Mouse (Mus musculus) liver, embryonic 14.5 days (tissue): ENCODE data around the gene Alg14. TPM values are rescaled to one million over a fixed set of nuclear protein-coding genes. Genes with fewer than 3 reads are reported as not detected.

Experiments used
- ATAC-seq: fragments of 200-750 bp; cut with Nextera tagmentation; 2 replicates; pipeline ENCODE4 v1.8.0; 2017; ENCODE audit warnings: moderate number of reproducible peaks, mild to moderate bottlenecking, moderate library complexity; ENCODE audit not compliant: insufficient read depth
- DNase-seq, 3 experiments: peaks; one replicate each; pipeline ENCODE4 v3.0.0-alpha.2; 2012 to 2013; ENCODE audit warnings: low read depth in 3 of 3, low spot score in 3 of 3
- H3K27ac ChIP-seq: fragments of 300-500 bp; sonication (generic); 2 replicates; pipeline ENCODE4 v1.5.1; 2014; ENCODE audit warnings: moderate library complexity, mild to moderate bottlenecking, control low read depth, inconsistent platforms
- H3K27me3 ChIP-seq: fragments of 300-500 bp; sonication (generic); 2 replicates; pipeline ENCODE4 v1.6.1; 2014; ENCODE audit warnings: mild to moderate bottlenecking, low read length, moderate library complexity; ENCODE audit not compliant: control insufficient read depth, insufficient read depth
- H3K36me3 ChIP-seq: fragments of 300-500 bp; sonication (generic); replicated peaks from 2 replicates; pipeline ENCODE4 v1.6.1; 2014; ENCODE audit warnings: low read depth; ENCODE audit not compliant: control insufficient read depth, insufficient read depth
- H3K4me1 ChIP-seq, 2 experiments: fragments of 200-500 bp in 1 of 2; fragments of 300-500 bp in 1 of 2; sonication (generic) in 1 of 2; replicated peaks; 2 replicates each; pipeline ENCODE4 v1.6.1; 2012 to 2014; ENCODE audit warnings: antibody characterized with exemption in 1 of 2, inconsistent platforms in 1 of 2, low read length in 1 of 2; ENCODE audit not compliant: control insufficient read depth in 2 of 2, insufficient read depth in 2 of 2
- H3K4me2 ChIP-seq: fragments of 300-500 bp; sonication (generic); 2 replicates; pipeline ENCODE4 v1.6.1; 2014; ENCODE audit warnings: low read depth, mild to moderate bottlenecking, control low read depth, moderate library complexity
- H3K4me3 ChIP-seq, 2 experiments: fragments of 200-500 bp in 1 of 2; fragments of 300-500 bp in 1 of 2; sonication (generic) in 1 of 2; 2 replicates each; pipeline ENCODE4 v1.5.1; 2012 to 2014; ENCODE audit warnings: low read depth in 2 of 2, low read length in 2 of 2, mild to moderate bottlenecking in 2 of 2, control low read depth in 1 of 2, inconsistent platforms in 1 of 2, moderate library complexity in 1 of 2; ENCODE audit not compliant: insufficient read depth in 1 of 2
- H3K9ac ChIP-seq: fragments of 300-500 bp; sonication (generic); replicated peaks from 2 replicates; pipeline ENCODE4 v1.6.1; 2014; ENCODE audit warnings: mild to moderate bottlenecking, control low read depth, moderate library complexity
- H3K9me3 ChIP-seq: fragments of 300-500 bp; sonication (generic); 2 replicates; pipeline ENCODE4 v1.6.1; 2016; ENCODE audit warnings: low read length, mixed read lengths; ENCODE audit not compliant: control insufficient read depth
- CTCF ChIP-seq: IDR thresholded peaks from 2 replicates; pipeline ENCODE4 v1.5.1; 2016; ENCODE audit warnings: antibody characterized with exemption, low read depth, control low read depth
- EP300 ChIP-seq: IDR thresholded peaks from 2 replicates; pipeline ENCODE4 v1.6.1; 2016; ENCODE audit warnings: antibody characterized with exemption, low read depth
- WGBS: fragments of 180-500 bp; shearing (Covaris S2); extraction: QIAGEN DNeasy Blood & Tissue Kit; methylation state at CpG from one replicate; pipeline ENCODE4 v1.1.7; 2014; ENCODE audit not compliant: insufficient replicate concordance; 5-methylcytosine and 5-hydroxymethylcytosine counted together
- polyA plus RNA-seq, 2 experiments: library from polyadenylated mRNA; depleted of rRNA in 1 of 2; stranded (reverse) in 1 of 2; unstranded in 1 of 2; fragments of >200 nt; fragmentation: Nextera tagmentation in 1 of 2; extraction: Ambion mirVana in 1 of 2; gene quantifications; 2 replicates each; pipeline versions ENCODE4 v1.2.1 to v1.2.3; 2012 to 2014

The Alg14 gene
- polyA plus RNA-seq, 2 experiments, result 6.5 to 18.8 TPM

GRCm38 (mm10) chr3:121354281-121354680, 62.7 kb downstream of the Alg14 start:
- H3K9ac ChIP-seq, result no peak overlapping the region
- peaks cover 0 to 3% of the 10 kb centered on the region in 2 experiments; a peak in 1 of 4 replicates for H3K4me1 ChIP-seq
- H3K36me3 ChIP-seq, result no peaks in the 10 kb centered on the region
- H3K27ac ChIP-seq, result no peak overlapping the region
- DNase-seq (no peak), ATAC-seq (no peak)
- TF ChIP-seq EP300 (no peak), CTCF (no peak)
- H3K9me3 ChIP-seq, result no peaks in the 10 kb centered on the region
- H3K4me2 ChIP-seq, result no peak overlapping the region
- H3K4me3 ChIP-seq, result no peak overlapping the region
- no peaks in the 10 kb centered on the region for H3K27me3 ChIP-seq
- whole genome bisulfite sequencing, result 49% methylated on average over 9 of the region's 9 CpGs

- H3K9me3 ChIP-seq, result no peaks in the 10 kb centered on the region
- ATAC-seq, result no peak
- H3K4me2 ChIP-seq, result no peak overlapping the region
- WGBS, result 70% methylated on average over 18 of the region's 18 CpGs
- no peak for DNase-seq
- no peaks in the 10 kb centered on the region for H3K36me3 ChIP-seq
- no peak overlapping the region for H3K4me3 ChIP-seq
- H3K27me3 ChIP-seq, result no peaks in the 10 kb centered on the region
- TF ChIP-seq EP300, result no peak
- no peak overlapping the region for H3K9ac ChIP-seq
- peaks cover 0 to 3% of the 10 kb centered on the region in 2 experiments; a peak in 1 of 4 replicates for H3K4me1 ChIP-seq
- no peak overlapping the region for H3K27ac ChIP-seq
Measured at GRCm38 (mm10) chr3:121354861-121355470, 63.4 kb downstream of the Alg14 start.

- 69% methylated on average over 9 of the region's 9 CpGs for WGBS
- Histone ChIP-seq H3K9ac (no peak overlapping the region), H3K27me3 (no peaks in the 10 kb centered on the region), H3K4me3 (no peak overlapping the region), H3K4me1 (peaks cover 0 to 3% of the 10 kb centered on the region in 2 experiments; a peak in 1 of 4 replicates), H3K9me3 (no peaks in the 10 kb centered on the region), H3K4me2 (no peak overlapping the region), H3K27ac (no peak overlapping the region), H3K36me3 (no peaks in the 10 kb centered on the region)
- DNase-seq (no peak), ATAC-seq (no peak)
- no peak for TF ChIP-seq CTCF
Measured at GRCm38 (mm10) chr3:121355569-121355968, 64.0 kb downstream of the Alg14 start.

GRCm38 (mm10) chr3:121356111-121356510, 64.5 kb downstream of the Alg14 start:
- WGBS, result 62% methylated on average over 6 of the region's 6 CpGs
- TF ChIP-seq CTCF (no peak), EP300 (no peak)
- Histone ChIP-seq H3K27me3 (no peaks in the 10 kb centered on the region), H3K36me3 (no peaks in the 10 kb centered on the region), H3K27ac (no peak overlapping the region), H3K4me3 (no peak overlapping the region), H3K9ac (no peak overlapping the region), H3K4me2 (no peak overlapping the region), H3K4me1 (peaks cover 0 to 3% of the 10 kb centered on the region in 2 experiments; a peak in 1 of 4 replicates), H3K9me3 (no peaks in the 10 kb centered on the region)
- no peak for DNase-seq
- ATAC-seq, result no peak

- Histone ChIP-seq H3K4me2 (no peak overlapping the region), H3K9ac (no peak overlapping the region), H3K27me3 (no peaks in the 10 kb centered on the region), H3K36me3 (no peaks in the 10 kb centered on the region), H3K9me3 (no peaks in the 10 kb centered on the region), H3K4me1 (no peaks in the 10 kb centered on the region), H3K27ac (no peak overlapping the region), H3K4me3 (no peak overlapping the region)
- 70% methylated on average over 3 of the region's 3 CpGs for WGBS
- no peak for ATAC-seq
- TF ChIP-seq CTCF (no peak), EP300 (no peak)
- DNase-seq, result no peak
Measured at GRCm38 (mm10) chr3:121357030-121357429, 65.5 kb downstream of the Alg14 start.
